8 mouse cellular contexts compared by ENCODE assay signal in the genomic region with DNA sequence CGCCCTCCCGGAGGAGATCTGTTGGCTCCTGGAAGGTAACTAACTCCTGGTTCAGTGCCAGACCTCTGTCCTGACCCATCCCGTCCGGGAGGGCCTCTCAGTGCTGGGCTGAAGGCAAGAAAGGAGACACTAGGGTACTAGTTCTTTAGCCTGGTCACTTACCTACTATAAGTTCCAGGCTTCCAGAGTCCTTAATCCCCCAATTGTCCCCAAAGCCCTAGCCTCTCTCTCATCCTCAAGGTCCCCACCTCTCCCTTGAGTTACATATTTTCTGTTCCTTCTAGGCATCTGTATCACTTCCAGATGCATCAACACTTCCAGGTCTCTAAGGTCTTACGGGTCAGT. TPM values are rescaled to one million over a fixed set of nuclear protein-coding genes. Genes with fewer than 3 reads are reported as not detected.
DNase-seq lines count a peak whose midpoint lies in the region; ATAC-seq lines count a peak whose summit lies in the region.

No protein-coding gene starts in this region.

- H3K4me3 ChIP-seq in lung, embryonic 15.5 days = peak overlapping the region; percentile 36
- H3K4me3 ChIP-seq in forebrain, embryonic 14.5 days (ENCODE audit: low read depth, low read length) = peak overlapping the region; percentile 31
- peak overlapping the region; percentile 51 for H3K4me3 ChIP-seq in kidney, embryonic 16.5 days (ENCODE audit: low read length)
- peak overlapping the region; percentile 33 for H3K4me3 ChIP-seq in neural tube, embryonic 14.5 days (ENCODE audit: low read depth, low read length)

- no peak for ATAC-seq in lung, embryonic 15.5 days (ENCODE audit: borderline replicate concordance, extremely low read depth, low FRiP score, low TSS enrichment)
- ATAC-seq in forebrain, embryonic 14.5 days = no peak
- no peak for ATAC-seq in kidney, embryonic 16.5 days (ENCODE audit: low FRiP score, low TSS enrichment)
- no peak for ATAC-seq in neural tube, embryonic 14.5 days (ENCODE audit: low read depth)
- no peak for ATAC-seq in cerebellum, adult (ENCODE audit: insufficient number of reproducible peaks, low FRiP score, low TSS enrichment)

- WGBS in lung, embryonic 15.5 days = 19% methylated on average over 5 of the region's 5 CpGs
- 21% methylated on average over 5 of the region's 5 CpGs for WGBS in forebrain, embryonic 14.5 days
- 20% methylated on average over 5 of the region's 5 CpGs for WGBS in kidney, embryonic 16.5 days
- WGBS in neural tube, embryonic 14.5 days = 25% methylated on average over 5 of the region's 5 CpGs

- H3K9ac ChIP-seq in lung, embryonic 15.5 days = no peak overlapping the region
- peak overlapping the region; percentile 40 for H3K9ac ChIP-seq in forebrain, embryonic 14.5 days (ENCODE audit: low read length)
- H3K9ac ChIP-seq in kidney, embryonic 16.5 days (replicated peaks; ENCODE audit: low read length) = peak overlapping the region; percentile 63
- peak overlapping the region; percentile 59; the same call in 1 of the 2 replicates for H3K9ac ChIP-seq in neural tube, embryonic 14.5 days (replicated peaks; ENCODE audit: low read depth, low read length)

- no peaks in the 10 kb centered on the region for H3K9me3 ChIP-seq in lung, embryonic 15.5 days
- no peaks in the 10 kb centered on the region for H3K9me3 ChIP-seq in forebrain, embryonic 14.5 days (replicated peaks; ENCODE audit: control insufficient read depth, low read length)
- no peaks in the 10 kb centered on the region for H3K9me3 ChIP-seq in kidney, embryonic 16.5 days (ENCODE audit: low read length)
- no peaks in the 10 kb centered on the region for H3K9me3 ChIP-seq in neural tube, embryonic 14.5 days (ENCODE audit: control insufficient read depth, low read length)

- peaks cover 30% of the 10 kb centered on the region for H3K4me1 ChIP-seq in lung, embryonic 15.5 days
- H3K4me1 ChIP-seq in forebrain, embryonic 14.5 days (ENCODE audit: control insufficient read depth, insufficient read depth, low read length) = peaks cover 33% of the 10 kb centered on the region
- H3K4me1 ChIP-seq in kidney, embryonic 16.5 days (ENCODE audit: insufficient read depth, low read length) = peaks cover 33% of the 10 kb centered on the region
- peaks cover 25% of the 10 kb centered on the region for H3K4me1 ChIP-seq in neural tube, embryonic 14.5 days (ENCODE audit: control insufficient read depth, insufficient read depth, low read length)

- peaks cover 44% of the 10 kb centered on the region for H3K27me3 ChIP-seq in lung, embryonic 15.5 days
- H3K27me3 ChIP-seq in forebrain, embryonic 14.5 days (replicated peaks; ENCODE audit: control insufficient read depth, insufficient read depth, low read length) = peaks cover 2% of the 10 kb centered on the region; the same call in 1 of the 2 replicates
- H3K27me3 ChIP-seq in kidney, embryonic 16.5 days (ENCODE audit: insufficient read depth, low read length) = peaks cover 23% of the 10 kb centered on the region
- H3K27me3 ChIP-seq in neural tube, embryonic 14.5 days (ENCODE audit: control insufficient read depth, insufficient read depth, low read length) = no peaks in the 10 kb centered on the region

- no peak overlapping the region for H3K27ac ChIP-seq in lung, embryonic 15.5 days
- H3K27ac ChIP-seq in forebrain, embryonic 14.5 days (ENCODE audit: low read depth, low read length) = no peak overlapping the region
- H3K27ac ChIP-seq in kidney, embryonic 16.5 days (ENCODE audit: low read length) = no peak overlapping the region
- no peak overlapping the region for H3K27ac ChIP-seq in neural tube, embryonic 14.5 days (ENCODE audit: low read depth, low read length)

- H3K36me3 ChIP-seq in lung, embryonic 15.5 days = no peaks in the 10 kb centered on the region
- no peaks in the 10 kb centered on the region for H3K36me3 ChIP-seq in forebrain, embryonic 14.5 days (ENCODE audit: control insufficient read depth, insufficient read depth, low read length)
- H3K36me3 ChIP-seq in kidney, embryonic 16.5 days (ENCODE audit: insufficient read depth, low read length) = no peaks in the 10 kb centered on the region
- H3K36me3 ChIP-seq in neural tube, embryonic 14.5 days (ENCODE audit: control insufficient read depth, insufficient read depth, low read length) = no peaks in the 10 kb centered on the region

- H3K4me2 ChIP-seq in lung, embryonic 15.5 days = peak overlapping the region; percentile 77
- peak overlapping the region; percentile 67 for H3K4me2 ChIP-seq in forebrain, embryonic 14.5 days (ENCODE audit: low read length)
- peak overlapping the region; percentile 81 for H3K4me2 ChIP-seq in kidney, embryonic 16.5 days (replicated peaks; ENCODE audit: low read depth, low read length)
- H3K4me2 ChIP-seq in neural tube, embryonic 14.5 days (ENCODE audit: low read depth, low read length) = peak overlapping the region; percentile 76

- no peak for DNase-seq in lung, postnatal 10 days
- DNase-seq in forebrain, embryonic 14.5 days (ENCODE audit: low spot score) = no peak
- DNase-seq in frontal cortex, postnatal 25 days (ENCODE audit: low spot score in 2 of 2) = no peak
- no peak for DNase-seq in right cerebral cortex, postnatal 10 days (ENCODE audit: low spot score in 2 of 2)

RNA-seq across cellular contexts. Expression of gene Skap1, which starts 0.3 kb away (rescaled TPM):
- polyA plus RNA-seq in lung, embryonic 15.5 days (2015; fragmentation: Nextera tagmentation; extraction: Ambion mirVana) = 1.6 and 6.6 TPM in 2 replicates
- 2.4 and 2.8 TPM in 2 replicates for polyA plus RNA-seq in forebrain, embryonic 14.5 days (2014; fragmentation: Nextera tagmentation; extraction: Ambion mirVana)
- polyA plus RNA-seq in kidney, embryonic 16.5 days (2015; fragmentation: Nextera tagmentation; extraction: Ambion mirVana) = 10.1 and 12.3 TPM in 2 replicates
- 9.5 and 10.8 TPM in 2 replicates for polyA plus RNA-seq in neural tube, embryonic 14.5 days (2014; fragmentation: Nextera tagmentation; extraction: Ambion mirVana)
